Mouse (Mus musculus): ENCODE results near the gene Rps3a1.
A peak's percentile ranks its signal among the peaks of the same experiment; 100 is the strongest.
"Not testable (repeated sequence)": the region's sequence is repeated elsewhere in the genome, so short reads cannot be mapped to it uniquely, and the experiment has no call there.

Rps3a1 gene

GRCm38 (mm10) chr3:86114659-86115338, 27.7 kb downstream of the Rps3a1 start:
- peak; percentile 29 for DNase-seq (ENCODE audit: low spot score)

- DNase-seq (ENCODE audit: low spot score), result no peak
Measured at GRCm38 (mm10) chr3:86112766-86113165, 29.7 kb downstream of the Rps3a1 start.

DNA sequence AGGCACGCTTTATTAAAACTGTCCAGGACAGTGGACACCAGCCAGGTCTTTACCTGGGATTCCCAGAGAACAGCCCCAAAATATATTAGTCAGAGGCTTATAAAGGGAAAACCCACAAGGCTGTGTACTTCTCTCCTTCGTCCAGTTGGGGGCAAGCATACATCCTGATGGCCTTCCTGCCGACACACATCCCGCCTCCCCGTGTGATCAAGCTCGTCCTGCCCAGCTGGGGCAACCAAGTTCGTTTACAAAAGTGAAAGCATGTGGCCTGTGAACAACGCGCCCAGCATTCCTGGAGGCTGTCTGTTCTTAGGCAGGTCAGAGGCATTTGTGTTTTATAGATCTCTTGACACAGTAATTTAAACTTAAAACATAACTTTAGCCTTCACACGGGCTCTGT, 32.4 kb downstream of the Rps3a1 start:
- DNase-seq (ENCODE audit: low spot score), result no peak

DNA sequence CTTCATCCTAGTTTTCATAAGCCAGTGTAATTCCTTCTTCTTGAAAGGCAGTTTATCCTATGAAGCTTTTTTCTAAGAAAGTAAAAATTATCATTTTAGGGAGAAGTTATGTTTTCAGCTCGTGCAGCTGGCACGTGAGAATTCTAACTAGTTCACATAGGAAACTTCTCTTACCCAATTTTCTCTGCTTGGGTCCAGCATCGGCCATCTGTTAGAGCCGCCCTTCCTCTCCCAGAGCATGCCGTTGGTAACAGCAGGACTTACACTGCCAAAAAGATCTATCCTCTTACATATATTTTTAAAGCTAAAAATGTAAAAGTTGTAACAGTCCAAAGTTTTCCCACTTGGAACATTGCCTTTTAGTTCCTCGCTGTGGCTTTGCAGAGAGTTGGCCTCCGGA, 33.4 kb downstream of the Rps3a1 start:
- DNase-seq (ENCODE audit: low spot score), result no peak

- no peak for DNase-seq (ENCODE audit: low spot score)
Measured at GRCm38 (mm10) chr3:86108576-86108975, 33.9 kb downstream of the Rps3a1 start.

- DNase-seq (ENCODE audit: low spot score), result no peak
Measured at GRCm38 (mm10) chr3:86107637-86108539, 34.6 kb downstream of the Rps3a1 start.

GRCm38 (mm10) chr3:86106086-86106632, 36.3 kb downstream of the Rps3a1 start:
- DNase-seq (ENCODE audit: low spot score), result no peak

GRCm38 (mm10) chr3:86104909-86105308, 37.6 kb downstream of the Rps3a1 start:
- no peak for DNase-seq (ENCODE audit: low spot score)

GRCm38 (mm10) chr3:86104433-86104832, 38.1 kb downstream of the Rps3a1 start:
- not testable (repeated sequence) for DNase-seq (ENCODE audit: low spot score)

DNA sequence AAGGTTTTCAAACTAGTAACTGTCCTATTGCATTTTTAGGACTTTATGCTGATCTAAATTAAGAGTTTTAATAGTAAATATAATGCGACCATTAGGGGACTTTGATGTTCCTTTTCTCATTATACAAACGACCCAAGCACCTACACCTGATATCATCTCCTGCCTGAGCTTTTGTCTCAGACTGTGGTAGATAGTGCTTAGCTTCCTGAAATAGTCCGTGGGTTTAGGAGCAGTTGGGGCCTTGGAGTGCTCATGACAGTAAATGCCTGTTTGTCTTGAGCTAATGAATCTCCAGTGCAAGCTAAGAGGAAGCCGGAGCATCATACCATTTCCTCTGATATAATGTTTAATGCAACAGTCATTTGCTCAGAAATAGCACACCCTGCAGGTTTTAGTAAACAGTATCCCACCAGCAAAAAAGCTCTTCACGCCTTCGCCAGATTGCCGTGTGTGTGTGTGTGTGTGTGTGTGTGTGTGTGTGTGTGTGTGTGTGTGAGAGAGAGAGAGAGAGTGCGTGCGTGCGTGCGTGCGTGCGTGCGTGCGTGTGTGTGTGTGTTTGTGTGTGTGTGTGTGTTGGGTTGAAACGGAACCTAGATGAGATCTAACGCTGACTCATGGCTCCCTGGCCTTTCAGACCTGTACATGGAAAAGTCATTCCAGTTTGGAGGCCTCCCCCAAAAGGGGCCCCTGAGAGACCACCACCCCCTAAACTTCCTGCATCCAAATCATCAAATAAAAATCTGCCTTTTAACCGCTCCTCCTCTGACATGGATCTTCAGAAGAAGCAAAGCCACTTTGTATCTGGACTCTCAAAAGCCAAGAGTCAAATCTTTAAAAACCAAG, 38.8 kb downstream of the Rps3a1 start:
- no peak for DNase-seq (ENCODE audit: low spot score)

GRCm38 (mm10) chr3:86101956-86102355, 40.5 kb downstream of the Rps3a1 start:
- DNase-seq (ENCODE audit: low spot score), result no peak

- DNase-seq (ENCODE audit: low spot score), result no peak
Measured at GRCm38 (mm10) chr3:86093907-86094306, 48.6 kb downstream of the Rps3a1 start.

DNA sequence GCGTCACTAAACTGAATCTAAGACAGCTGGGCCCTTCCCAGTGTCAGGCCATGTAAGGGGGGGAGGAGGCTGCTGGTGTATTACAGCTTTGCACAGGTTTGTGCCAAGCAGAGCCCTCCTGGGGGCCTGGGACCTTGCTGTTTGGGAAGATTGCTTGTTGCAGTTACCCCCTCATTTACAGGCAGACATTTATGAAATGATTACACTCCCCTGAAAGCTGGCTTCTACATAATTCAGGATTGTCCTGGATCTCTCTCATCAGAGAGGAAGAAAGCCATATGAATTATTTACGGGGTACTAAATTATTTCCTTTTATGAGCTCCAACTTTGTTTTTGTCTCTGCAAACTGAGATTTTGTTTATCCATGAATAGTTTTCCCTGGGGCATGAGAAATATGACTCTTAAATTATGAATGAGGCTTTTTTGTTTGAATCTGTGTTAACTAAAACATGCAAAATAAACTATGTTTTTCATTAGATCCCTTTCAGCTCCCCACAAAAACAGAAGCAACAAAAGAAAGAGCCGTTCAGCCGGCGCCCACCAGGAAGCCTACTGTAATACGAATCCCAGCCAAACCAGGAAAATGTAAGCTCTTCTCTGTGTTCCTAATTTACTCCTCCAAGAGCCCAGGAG, 49.2 kb downstream of the Rps3a1 start:
- no peak for DNase-seq (ENCODE audit: low spot score)

All from layer of hippocampus, adult 9-10 months (tissue).